In the genomic region with DNA sequence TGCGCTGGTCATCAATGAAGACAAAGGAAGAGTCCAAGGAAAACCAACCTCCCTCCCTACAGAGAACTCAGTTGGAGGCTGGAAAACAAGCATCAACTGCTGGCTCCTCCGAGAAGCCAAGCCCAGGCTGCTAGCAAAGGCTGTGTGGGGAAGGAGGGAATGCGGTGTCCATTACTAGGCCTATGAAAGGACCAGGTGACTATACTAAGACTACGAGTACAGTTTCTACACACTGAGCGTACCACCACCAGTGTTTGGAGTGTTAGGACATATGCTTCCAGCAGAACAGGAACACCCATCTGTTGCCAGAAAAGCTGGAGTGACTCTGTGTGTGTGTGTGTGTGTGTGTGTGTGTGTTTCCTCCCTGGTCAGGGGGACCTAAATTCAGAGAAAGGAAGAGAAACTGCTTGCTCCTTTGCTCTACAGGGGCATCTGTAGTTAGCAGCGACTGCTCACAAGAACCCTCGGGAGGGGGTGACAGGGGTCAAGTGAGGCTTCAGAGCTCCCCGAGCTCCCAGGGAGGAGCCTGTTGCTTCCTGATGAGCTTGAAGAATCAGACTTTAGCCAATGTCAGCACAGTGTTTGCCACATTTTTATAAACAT, we compare ENCODE assay signal across 11 mouse cellular contexts. TPM values are rescaled to one million over a fixed set of nuclear protein-coding genes. Genes with fewer than 3 reads are reported as not detected.
DNase-seq lines count a peak whose midpoint lies in the region; ATAC-seq and TF ChIP-seq lines count a peak whose summit lies in the region.
"Had no signal": no experiment of that assay in that cellular context is flagged by ENCODE, and none has a peak within 500 bp of the region (broad histone marks: within the 10 kb centered on the region; RNA-seq: fewer than 3 reads in every experiment).

No protein-coding gene starts in this region.

- peaks cover 10% of the 10 kb centered on the region; the same call in 1 of the 2 replicates for H3K4me1 ChIP-seq in lung, postnatal 0 days (ENCODE audit: insufficient read depth, low read depth, low read length)
- H3K4me1 ChIP-seq in lung, adult 2 months (ENCODE audit: control insufficient read depth, insufficient read depth, low read length): peaks cover 7% of the 10 kb centered on the region; the same call in 1 of the 2 replicates
- H3K4me1 ChIP-seq in kidney, embryonic 14.5 days (ENCODE audit: control insufficient read depth, insufficient read depth, low read length): peaks cover 26% of the 10 kb centered on the region
- H3K4me1 ChIP-seq in neural tube, embryonic 15.5 days: peaks cover 5% of the 10 kb centered on the region; the same call in 1 of the 2 replicates

- peak overlapping the region; percentile 84 for H3K27ac ChIP-seq in gastrocnemius, adult 2 months
- peak overlapping the region; percentile 60; the same call in 1 of the 2 replicates for H3K27ac ChIP-seq in lung, postnatal 0 days (ENCODE audit: low read length)
- H3K27ac ChIP-seq in kidney, embryonic 14.5 days (ENCODE audit: low read depth, low read length): peak overlapping the region; percentile 83
- peak overlapping the region; percentile 48; the same call in 1 of the 2 replicates for H3K27ac ChIP-seq in neural tube, embryonic 15.5 days (replicated peaks)

- ATAC-seq in lung, postnatal 0 days: peak; percentile 35
- ATAC-seq in kidney, embryonic 14.5 days (ENCODE audit: low FRiP score, low TSS enrichment): no peak
- no peak for ATAC-seq in neural tube, embryonic 15.5 days (ENCODE audit: low FRiP score)

- no peaks in the 10 kb centered on the region for H3K27me3 ChIP-seq in lung, postnatal 0 days (replicated peaks; ENCODE audit: insufficient read depth, low read length)
- no peaks in the 10 kb centered on the region for H3K27me3 ChIP-seq in kidney, embryonic 14.5 days (ENCODE audit: control insufficient read depth, insufficient read depth, low read length)
- no peaks in the 10 kb centered on the region for H3K27me3 ChIP-seq in neural tube, embryonic 15.5 days (replicated peaks)

- no peaks in the 10 kb centered on the region for H3K36me3 ChIP-seq in lung, postnatal 0 days (ENCODE audit: insufficient read depth, low read length)
- H3K36me3 ChIP-seq in kidney, embryonic 14.5 days (ENCODE audit: control insufficient read depth, insufficient read depth, low read length): peaks cover 29% of the 10 kb centered on the region
- H3K36me3 ChIP-seq in neural tube, embryonic 15.5 days: peaks cover 69% of the 10 kb centered on the region

- no peak for TF ChIP-seq POLR2A in lung, adult 2 months (IDR thresholded peaks at IDR 0.05; ENCODE audit: borderline replicate concordance, extremely low read depth, low read depth, low read length)

- no peak for TF ChIP-seq EP300 in lung, postnatal 0 days (IDR thresholded peaks at IDR 0.05)

- no peak overlapping the region for H3K4me3 ChIP-seq in gastrocnemius, adult 2 months
- no peak overlapping the region for H3K4me3 ChIP-seq in lung, postnatal 0 days (ENCODE audit: low read depth, low read length)
- H3K4me3 ChIP-seq in lung, adult 2 months (replicated peaks; ENCODE audit: extremely low read depth, low read depth, low read length): no peak overlapping the region
- H3K4me3 ChIP-seq in kidney, embryonic 14.5 days (ENCODE audit: low read length): no peak overlapping the region
- H3K4me3 ChIP-seq in neural tube, embryonic 15.5 days (replicated peaks): no peak overlapping the region

- intact Hi-C loops in gastrocnemius, adult 2 months (cut with DNase I): no loop called here

- no peak overlapping the region for H3K9ac ChIP-seq in lung, postnatal 0 days (replicated peaks; ENCODE audit: low read depth)
- H3K9ac ChIP-seq in kidney, embryonic 14.5 days (ENCODE audit: low read depth, low read length): no peak overlapping the region
- H3K9ac ChIP-seq in neural tube, embryonic 15.5 days (replicated peaks): no peak overlapping the region

- no peak overlapping the region for H3K4me2 ChIP-seq in lung, postnatal 0 days (replicated peaks; ENCODE audit: low read depth, low read length)
- H3K4me2 ChIP-seq in kidney, embryonic 14.5 days (replicated peaks; ENCODE audit: low read depth, low read length): no peak overlapping the region
- no peak overlapping the region for H3K4me2 ChIP-seq in neural tube, embryonic 15.5 days

- no peak for DNase-seq in gastrocnemius, adult 2 months
- DNase-seq in gastrocnemius, adult 8-10 months (ENCODE audit: low spot score in 2 of 2): no peak
- DNase-seq in lung, postnatal 0 days (ENCODE audit: low spot score): peak; percentile 53
- no peak for DNase-seq in lung, adult 2 months
- DNase-seq in adrenal gland, adult 2 months: no peak
- DNase-seq in MN1 (ENCODE audit: low spot score): no peak
- DNase-seq: adrenal gland, adult 8-10 months had no signal

- TF ChIP-seq CTCF in gastrocnemius, adult 2 months (IDR thresholded peaks at IDR 0.05): no peak
- TF ChIP-seq CTCF in lung, postnatal 0 days (IDR thresholded peaks at IDR 0.05): no peak
- no peak for TF ChIP-seq CTCF in lung, adult 2 months (IDR thresholded peaks at IDR 0.05; ENCODE audit: insufficient read depth, low read length)

- WGBS in lung, postnatal 0 days: 47% methylated on average over 8 of the region's 8 CpGs
- WGBS in lung, adult 2 months: 54% methylated on average over 8 of the region's 8 CpGs
- WGBS in kidney, embryonic 14.5 days: 68% methylated on average over 8 of the region's 8 CpGs
- 68% methylated on average over 8 of the region's 8 CpGs for WGBS in neural tube, embryonic 15.5 days

- no peaks in the 10 kb centered on the region for H3K9me3 ChIP-seq in lung, postnatal 0 days (ENCODE audit: low read length)
- H3K9me3 ChIP-seq in kidney, embryonic 14.5 days (ENCODE audit: control insufficient read depth, low read length): no peaks in the 10 kb centered on the region
- H3K9me3 ChIP-seq in neural tube, embryonic 15.5 days (replicated peaks): no peaks in the 10 kb centered on the region

RNA-seq across cellular contexts. Expression of gene Atp6v0a4, which starts 21.2 kb away (rescaled TPM):
- total RNA-seq in gastrocnemius, adult 2 months (2021): under 1 TPM; 0.50 to 0.56 TPM
- total RNA-seq in gastrocnemius, adult 8-10 months (2022): under 1 TPM; 0.12 to 0.54 (median 0.22) TPM
- polyA plus RNA-seq in lung, postnatal 0 days (2015; fragmentation: Nextera tagmentation; extraction: Ambion mirVana): 16.0 and 20.0 TPM in 2 replicates
- polyA plus RNA-seq in lung, adult 2 months (2012; rRNA removed): 6.2 and 12.1 TPM in 2 replicates
- polyA plus RNA-seq in kidney, embryonic 14.5 days (2014; fragmentation: Nextera tagmentation; extraction: Ambion mirVana): 2.6 and 3.0 TPM in 2 replicates
- polyA plus RNA-seq in neural tube, embryonic 15.5 days (2015; fragmentation: Nextera tagmentation; extraction: Ambion mirVana): 0.49 and 0.79 TPM in 2 replicates
- 1 to 10 TPM; 2.0 to 2.4 TPM for total RNA-seq in adrenal gland, adult 2 months (2021)
- polyA plus RNA-seq in adrenal gland, adult 2 months (2012; rRNA removed): 0.12 and 0.32 TPM in 2 replicates

RNA-seq across cellular contexts. Expression of gene Tmem213, which starts 36.5 kb away (rescaled TPM):
- total RNA-seq in gastrocnemius, adult 2 months (2021): not detected
- total RNA-seq in gastrocnemius, adult 8-10 months (2022): not detected
- 66.6 and 99.1 TPM in 2 replicates for polyA plus RNA-seq in lung, postnatal 0 days (2015; fragmentation: Nextera tagmentation; extraction: Ambion mirVana)
- 2.6 and 3.0 TPM in 2 replicates for polyA plus RNA-seq in lung, adult 2 months (2012; rRNA removed)
- polyA plus RNA-seq in kidney, embryonic 14.5 days (2014; fragmentation: Nextera tagmentation; extraction: Ambion mirVana): 19.9 and 22.2 TPM in 2 replicates
- polyA plus RNA-seq in neural tube, embryonic 15.5 days (2015; fragmentation: Nextera tagmentation; extraction: Ambion mirVana): not detected in 2 replicates
- total RNA-seq in adrenal gland, adult 2 months (2021): not detected
- not detected in 2 replicates for polyA plus RNA-seq in adrenal gland, adult 2 months (2012; rRNA removed)
- total RNA-seq: adrenal gland, adult 8-10 months; layer of hippocampus, postnatal 25 days had no signal
- polyA plus RNA-seq: testis, adult 2 months had no signal
